In the genomic region with DNA sequence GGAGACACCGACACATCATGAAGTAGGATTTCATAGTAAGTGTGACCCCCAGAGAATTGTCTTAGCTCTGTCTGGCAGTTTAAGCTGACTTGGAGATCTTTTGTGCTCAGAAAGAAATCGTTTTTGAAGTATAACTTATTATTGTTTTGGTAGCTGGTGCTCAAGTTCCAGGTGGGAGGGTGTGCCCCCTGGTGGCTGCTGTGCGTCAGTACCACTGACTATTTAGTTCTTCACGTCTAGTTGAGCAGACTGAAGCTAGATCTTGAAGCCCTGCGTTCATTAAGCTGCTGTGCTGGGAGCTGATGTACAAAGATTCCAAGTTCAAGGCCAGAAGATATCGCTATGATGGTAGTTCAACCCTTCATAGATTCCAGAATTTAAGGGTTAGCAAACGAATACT, we compare ENCODE assay signal across 9 mouse cellular contexts.
DNase-seq lines count a peak whose midpoint lies in the region; ATAC-seq and TF ChIP-seq lines count a peak whose summit lies in the region.
"Had no signal": no experiment of that assay in that cellular context is flagged by ENCODE, and none has a peak within 500 bp of the region (broad histone marks: within the 10 kb centered on the region; RNA-seq: fewer than 3 reads in every experiment).

No protein-coding gene starts in this region.

- TF ChIP-seq CTCF in bone marrow macrophage, adult 2 months (IDR thresholded peaks at IDR 0.05; ENCODE audit: low read depth, low read length): peak; percentile 84

- no peaks in the 10 kb centered on the region for H3K36me3 ChIP-seq in heart, embryonic 12.5 days
- H3K36me3 ChIP-seq: midbrain, embryonic 12.5 days had no signal

- H3K4me1 ChIP-seq in heart, embryonic 12.5 days (replicated peaks): peaks cover 25% of the 10 kb centered on the region
- H3K4me1 ChIP-seq in bone marrow macrophage, adult 2 months (ENCODE audit: control insufficient read depth, insufficient read depth, low read length): peaks cover 12% of the 10 kb centered on the region

- WGBS in heart, embryonic 12.5 days: 33% methylated on average over 7 of the region's 7 CpGs

- H3K9ac ChIP-seq in heart, embryonic 12.5 days: no peak overlapping the region
- H3K9ac ChIP-seq: midbrain, embryonic 12.5 days had no signal

- no peaks in the 10 kb centered on the region for H3K9me3 ChIP-seq in heart, embryonic 12.5 days (replicated peaks)
- H3K9me3 ChIP-seq: midbrain, embryonic 12.5 days had no signal

- ATAC-seq in heart, embryonic 12.5 days (ENCODE audit: insufficient number of reproducible peaks, low FRiP score): no peak

- H3K4me2 ChIP-seq in heart, embryonic 12.5 days: no peak overlapping the region
- H3K4me2 ChIP-seq: midbrain, embryonic 12.5 days had no signal

- TF ChIP-seq POLR2A in bone marrow macrophage, adult 2 months (IDR thresholded peaks at IDR 0.05; ENCODE audit: borderline replicate concordance, low read depth, low read length): no peak

- no peaks in the 10 kb centered on the region for H3K27me3 ChIP-seq in heart, embryonic 12.5 days (replicated peaks)
- H3K27me3 ChIP-seq: midbrain, embryonic 12.5 days had no signal

- no peak overlapping the region for H3K4me3 ChIP-seq in heart, embryonic 12.5 days
- H3K4me3 ChIP-seq in bone marrow macrophage, adult 2 months (ENCODE audit: insufficient read depth, low read length): no peak overlapping the region
- H3K4me3 ChIP-seq: midbrain, embryonic 12.5 days had no signal

- no peak overlapping the region for H3K27ac ChIP-seq in heart, embryonic 12.5 days (ENCODE audit: poor library complexity, severe bottlenecking)
- no peak overlapping the region for H3K27ac ChIP-seq in bone marrow macrophage, adult 2 months (ENCODE audit: insufficient read depth, low read depth, low read length)
- H3K27ac ChIP-seq: midbrain, embryonic 12.5 days had no signal

- DNase-seq in heart, adult 11 months: peak; percentile 88
- DNase-seq in CD4-positive, CD25-positive, alpha-beta regulatory T cell, adult 2 months (ENCODE audit: low read depth, low spot score): peak; percentile 78
- DNase-seq in frontal cortex, postnatal 36 days (ENCODE audit: low spot score in 2 of 2): peak; percentile 31 to 66
- peak; percentile 35 to 72 for DNase-seq in layer of hippocampus, adult 18-20 months (ENCODE audit: low spot score in 2 of 2)
- DNase-seq in lung, postnatal 10 days: peak; percentile 71
- DNase-seq in spleen, postnatal 14 days (ENCODE audit: low spot score in 2 of 2): peak; percentile 23 to 51

Comparison
In these comparisons a context has a peak if more than half of its experiments do, and no peak if none do; other contexts are left out.
1. DNase-seq: peak in every context shown above with its lines; median percentile 88 in heart, adult 11 months; 78 in CD4-positive, CD25-positive, alpha-beta regulatory T cell, adult 2 months; 71 in lung, postnatal 10 days; 54 in layer of hippocampus, adult 18-20 months; 48 in frontal cortex, postnatal 36 days; 37 in spleen, postnatal 14 days.